Mouse (Mus musculus): ENCODE data around the gene Fnbp1l. TPM values are rescaled to one million over a fixed set of nuclear protein-coding genes. Genes with fewer than 3 reads are reported as not detected.

The Fnbp1l gene
- polyA plus RNA-seq, 1 experiment from 2014 or later = 23.0 TPM

DNA sequence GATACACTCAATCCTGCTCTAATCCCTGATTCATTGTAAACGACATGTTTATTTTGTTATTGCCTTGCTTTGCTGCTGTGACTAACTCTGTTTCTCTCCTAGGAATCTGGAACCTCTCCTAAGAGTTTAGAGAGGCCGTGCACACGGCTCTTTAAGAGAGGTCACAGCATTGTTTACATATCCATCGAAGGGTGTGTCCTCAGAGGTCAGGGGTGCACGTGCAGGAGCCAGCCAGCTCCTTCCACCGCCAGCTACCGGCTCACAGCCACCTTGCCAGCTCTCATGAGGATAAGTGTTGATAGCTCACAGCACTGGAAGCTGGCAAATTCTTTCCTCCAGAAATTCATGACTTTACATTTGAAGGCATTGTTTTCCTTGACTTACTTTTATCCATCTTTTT, 54.2 kb downstream of the Fnbp1l start:
- no peak overlapping the region for H3K9ac ChIP-seq
- no peak overlapping the region for H3K4me2 ChIP-seq
- no peaks in the 10 kb centered on the region for H3K27me3 ChIP-seq (replicated peaks)
- no peak overlapping the region for H3K4me3 ChIP-seq
- H3K4me1 ChIP-seq = peaks cover 6% of the 10 kb centered on the region
- peaks cover 29% of the 10 kb centered on the region for H3K36me3 ChIP-seq
- 19% methylated on average over 7 of the region's 7 CpGs for WGBS
- no peaks in the 10 kb centered on the region for H3K9me3 ChIP-seq
- no peak overlapping the region for H3K27ac ChIP-seq (replicated peaks)
- no peak for ATAC-seq (ENCODE audit: extremely low read depth, insufficient number of reproducible peaks, low FRiP score, low TSS enrichment)

GRCm38 (mm10) chr3:122557766-122558165, 61.7 kb downstream of the Fnbp1l start:
- WGBS = 69% methylated on average over 2 of the region's 2 CpGs
- Histone ChIP-seq H3K4me2 (no peak overlapping the region), H3K4me1 (no peaks in the 10 kb centered on the region), H3K4me3 (no peak overlapping the region), H3K9me3 (no peaks in the 10 kb centered on the region), H3K9ac (no peak overlapping the region), H3K27ac (replicated peaks) (no peak overlapping the region), H3K36me3 (peaks cover 16% of the 10 kb centered on the region), H3K27me3 (replicated peaks) (no peaks in the 10 kb centered on the region)
- no peak for ATAC-seq (ENCODE audit: extremely low read depth, insufficient number of reproducible peaks, low FRiP score, low TSS enrichment)

GRCm38 (mm10) chr3:122551174-122551573, 68.3 kb downstream of the Fnbp1l start:
- ATAC-seq (ENCODE audit: extremely low read depth, insufficient number of reproducible peaks, low FRiP score, low TSS enrichment) = no peak
- Histone ChIP-seq H3K9me3 (no peaks in the 10 kb centered on the region), H3K27ac (replicated peaks) (no peak overlapping the region), H3K27me3 (replicated peaks) (no peaks in the 10 kb centered on the region), H3K4me3 (no peak overlapping the region), H3K4me2 (no peak overlapping the region), H3K36me3 (peaks cover 29% of the 10 kb centered on the region), H3K4me1 (no peaks in the 10 kb centered on the region), H3K9ac (no peak overlapping the region)
- WGBS = 92% methylated on average over 3 of the region's 3 CpGs

DNA sequence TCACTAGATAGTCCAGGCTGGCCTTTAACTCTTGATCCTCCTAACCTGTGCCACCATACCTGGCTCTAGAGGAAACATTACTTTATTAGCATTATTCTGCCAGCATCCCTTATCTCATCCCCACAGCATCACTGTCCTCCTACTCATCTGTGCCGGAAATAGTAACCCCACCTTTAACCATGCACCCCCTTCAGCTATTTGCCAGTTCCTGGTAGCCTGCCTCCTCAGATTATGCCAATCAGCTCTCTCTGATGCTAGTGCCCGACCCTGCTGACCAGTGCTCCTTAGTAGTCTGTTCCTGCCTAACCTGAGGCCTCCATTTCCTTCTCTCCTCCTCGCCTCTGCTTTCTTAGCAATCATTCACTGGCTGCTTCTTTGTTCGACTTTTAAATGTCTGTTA, 72.0 kb downstream of the Fnbp1l start:
- peaks cover 62% of the 10 kb centered on the region for H3K36me3 ChIP-seq
- H3K27me3 ChIP-seq (replicated peaks) = no peaks in the 10 kb centered on the region
- no peaks in the 10 kb centered on the region for H3K4me1 ChIP-seq
- ATAC-seq (ENCODE audit: extremely low read depth, insufficient number of reproducible peaks, low FRiP score, low TSS enrichment) = no peak
- H3K9ac ChIP-seq = no peak overlapping the region
- WGBS = 61% methylated on average over 4 of the region's 4 CpGs
- H3K9me3 ChIP-seq = no peaks in the 10 kb centered on the region
- no peak overlapping the region for H3K27ac ChIP-seq (replicated peaks)
- no peak overlapping the region for H3K4me3 ChIP-seq
- no peak overlapping the region for H3K4me2 ChIP-seq

DNA sequence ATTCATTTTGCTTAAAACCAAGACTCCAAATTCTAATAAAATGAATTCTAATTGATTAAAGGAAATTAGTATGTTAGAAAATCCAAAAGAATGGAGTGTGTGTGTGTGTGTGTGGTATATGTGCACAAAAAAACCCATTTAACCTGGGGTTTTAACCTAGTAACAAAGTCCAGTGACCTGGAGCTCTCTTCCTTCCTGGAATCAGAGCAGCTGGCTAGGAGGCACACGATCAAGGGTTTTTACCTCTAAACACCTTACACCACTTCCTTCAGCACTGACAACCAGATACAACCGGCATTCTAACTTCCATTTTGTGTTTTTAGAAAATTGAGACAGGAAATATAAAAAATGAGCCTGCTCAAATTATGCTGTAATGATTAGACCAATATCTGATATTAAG, 74.2 kb downstream of the Fnbp1l start:
- H3K27ac ChIP-seq (replicated peaks) = no peak overlapping the region
- no peaks in the 10 kb centered on the region for H3K27me3 ChIP-seq (replicated peaks)
- no peak overlapping the region for H3K4me2 ChIP-seq
- no peak overlapping the region for H3K4me3 ChIP-seq
- no peak overlapping the region for H3K9ac ChIP-seq
- H3K36me3 ChIP-seq = peaks cover 83% of the 10 kb centered on the region
- 81% methylated on average over 2 of the region's 2 CpGs for WGBS
- ATAC-seq (ENCODE audit: extremely low read depth, insufficient number of reproducible peaks, low FRiP score, low TSS enrichment) = no peak
- peaks cover 8% of the 10 kb centered on the region; the same call in 1 of the 2 replicates for H3K4me1 ChIP-seq
- H3K9me3 ChIP-seq = no peaks in the 10 kb centered on the region

DNA sequence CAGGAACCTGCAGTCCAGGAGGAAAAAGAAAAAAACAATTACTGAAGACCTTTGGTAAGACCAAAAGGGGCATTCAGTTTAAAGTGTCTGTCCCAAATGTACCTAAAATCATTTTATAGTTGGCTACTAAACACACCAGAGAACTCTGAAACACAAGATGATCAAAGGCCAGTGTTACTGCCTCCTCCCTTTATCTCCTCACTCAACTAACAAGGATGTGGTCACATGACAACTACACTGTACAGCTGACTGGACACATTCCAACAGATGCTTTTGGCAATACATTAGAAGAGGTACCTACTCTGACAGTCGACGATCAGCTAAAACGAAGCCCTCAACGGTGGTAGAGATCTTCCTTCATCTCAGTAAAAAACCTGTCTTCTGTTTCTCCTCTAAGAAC, 78.6 kb downstream of the Fnbp1l start:
- no peak for ATAC-seq (ENCODE audit: extremely low read depth, insufficient number of reproducible peaks, low FRiP score, low TSS enrichment)
- no peaks in the 10 kb centered on the region for H3K9me3 ChIP-seq
- H3K9ac ChIP-seq = no peak overlapping the region
- peaks cover 92% of the 10 kb centered on the region for H3K36me3 ChIP-seq
- H3K4me2 ChIP-seq = no peak overlapping the region
- H3K4me3 ChIP-seq = no peak overlapping the region
- H3K27me3 ChIP-seq (replicated peaks) = no peaks in the 10 kb centered on the region
- H3K4me1 ChIP-seq = peaks cover 9% of the 10 kb centered on the region; the same call in 1 of the 2 replicates
- WGBS = 60% methylated on average over 4 of the region's 4 CpGs
- no peak overlapping the region for H3K27ac ChIP-seq (replicated peaks)

DNA sequence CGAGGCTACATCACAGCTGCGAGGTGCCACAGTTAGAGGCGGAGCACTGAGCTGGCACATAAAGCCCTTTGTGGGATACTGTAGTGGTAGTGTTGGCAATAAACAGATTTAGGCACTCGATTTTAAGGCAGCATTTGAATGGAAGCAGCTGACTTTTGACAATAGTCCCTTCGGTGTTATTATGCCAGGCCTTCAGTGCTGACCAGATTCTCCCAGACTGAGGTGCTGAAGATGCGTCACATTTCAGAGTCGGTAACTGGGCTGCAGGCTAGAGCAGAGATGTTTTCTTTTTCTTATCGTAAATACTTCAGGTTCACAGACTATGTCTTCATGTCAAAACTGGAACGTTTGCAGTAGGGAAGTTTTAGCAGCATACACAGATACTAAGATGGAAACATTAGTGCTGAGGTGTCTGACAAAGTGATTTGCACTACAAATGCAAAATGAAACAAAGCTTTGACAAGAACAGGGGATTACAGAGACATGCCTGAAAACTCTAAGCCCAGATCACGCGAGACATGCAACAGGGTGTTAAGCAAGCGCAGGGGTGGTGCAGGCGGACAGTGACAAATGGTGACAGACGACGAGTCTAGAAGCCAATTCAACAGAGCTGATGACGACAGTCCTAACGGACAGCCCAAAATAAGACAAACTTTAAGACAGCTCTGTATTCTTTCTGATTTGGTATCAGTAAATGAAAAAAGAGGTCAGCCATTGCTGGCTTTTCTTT, 79.4 kb downstream of the Fnbp1l start:
- Histone ChIP-seq H3K4me3 (no peak overlapping the region), H3K4me2 (no peak overlapping the region), H3K4me1 (peaks cover 9% of the 10 kb centered on the region; the same call in 1 of the 2 replicates), H3K27me3 (replicated peaks) (no peaks in the 10 kb centered on the region), H3K9me3 (no peaks in the 10 kb centered on the region), H3K36me3 (peaks cover 88% of the 10 kb centered on the region), H3K9ac (no peak overlapping the region), H3K27ac (replicated peaks) (no peak overlapping the region)
- WGBS = 73% methylated on average over 17 of the region's 17 CpGs
- ATAC-seq (ENCODE audit: extremely low read depth, insufficient number of reproducible peaks, low FRiP score, low TSS enrichment) = no peak

DNA sequence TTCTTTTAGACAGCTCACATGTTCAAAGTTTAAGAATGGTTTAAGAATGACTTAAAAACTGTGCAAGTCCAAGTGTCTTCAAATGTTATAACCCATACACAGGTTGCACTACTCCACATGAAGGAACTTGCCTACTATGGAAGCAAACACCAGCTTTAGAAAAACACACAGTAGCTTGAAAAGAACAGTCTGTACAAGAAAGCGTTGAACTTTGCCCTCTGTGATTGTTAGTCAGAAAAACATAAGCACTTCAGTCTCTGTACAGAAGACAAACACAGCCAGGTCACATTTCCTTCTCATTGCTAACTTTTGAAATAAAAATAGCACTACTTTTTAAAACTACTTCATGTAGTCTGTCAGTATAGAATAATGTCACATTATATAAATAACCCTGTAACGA, 80.7 kb downstream of the Fnbp1l start:
- 87% methylated on average over 2 of the region's 2 CpGs for WGBS
- no peak overlapping the region for H3K27ac ChIP-seq (replicated peaks)
- H3K4me3 ChIP-seq = no peak overlapping the region
- H3K9ac ChIP-seq = no peak overlapping the region
- H3K36me3 ChIP-seq = peaks cover 76% of the 10 kb centered on the region
- no peaks in the 10 kb centered on the region for H3K9me3 ChIP-seq
- ATAC-seq (ENCODE audit: extremely low read depth, insufficient number of reproducible peaks, low FRiP score, low TSS enrichment) = no peak
- peaks cover 9% of the 10 kb centered on the region; the same call in 1 of the 2 replicates for H3K4me1 ChIP-seq
- no peak overlapping the region for H3K4me2 ChIP-seq
- H3K27me3 ChIP-seq (replicated peaks) = no peaks in the 10 kb centered on the region

- WGBS = 65% methylated on average over 8 of the region's 8 CpGs
- Histone ChIP-seq H3K27ac (replicated peaks) (no peak overlapping the region), H3K27me3 (replicated peaks) (no peaks in the 10 kb centered on the region), H3K4me2 (no peak overlapping the region), H3K4me3 (no peak overlapping the region), H3K36me3 (peaks cover 50% of the 10 kb centered on the region), H3K9me3 (no peaks in the 10 kb centered on the region), H3K9ac (no peak overlapping the region), H3K4me1 (peaks cover 8% of the 10 kb centered on the region; the same call in 1 of the 2 replicates)
- ATAC-seq (ENCODE audit: extremely low read depth, insufficient number of reproducible peaks, low FRiP score, low TSS enrichment) = no peak
These were observed 83.4 kb downstream of the Fnbp1l start for GRCm38 (mm10) chr3:122535938-122536703.

DNA sequence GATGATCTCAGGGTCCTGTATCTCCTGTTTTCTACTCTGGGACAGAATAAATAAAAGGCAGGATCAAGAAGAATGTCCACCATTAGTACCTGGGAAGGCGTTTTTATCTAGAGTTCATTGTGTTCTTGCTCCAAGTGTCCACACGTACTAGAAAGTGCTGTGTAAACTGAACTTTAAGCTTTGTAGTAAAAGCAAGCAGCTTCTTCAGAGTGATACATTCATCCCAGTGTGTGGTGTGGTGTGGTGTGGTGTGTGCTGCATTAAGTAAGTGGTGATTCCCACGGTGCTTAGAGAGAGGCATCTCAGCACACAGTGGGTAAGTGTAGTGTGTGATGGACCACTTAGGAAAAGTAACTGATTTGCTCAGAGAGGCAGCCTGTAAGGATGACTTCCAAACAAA, 91.0 kb downstream of the Fnbp1l start:
- no peaks in the 10 kb centered on the region for H3K27me3 ChIP-seq (replicated peaks)
- peaks cover 8% of the 10 kb centered on the region; the same call in 1 of the 2 replicates for H3K36me3 ChIP-seq
- H3K9me3 ChIP-seq = no peaks in the 10 kb centered on the region
- H3K4me2 ChIP-seq = no peak overlapping the region
- H3K4me1 ChIP-seq = no peaks in the 10 kb centered on the region
- no peak overlapping the region for H3K27ac ChIP-seq (replicated peaks)
- WGBS = 73% methylated on average over 3 of the region's 3 CpGs
- no peak overlapping the region for H3K4me3 ChIP-seq
- no peak overlapping the region for H3K9ac ChIP-seq
- ATAC-seq (ENCODE audit: extremely low read depth, insufficient number of reproducible peaks, low FRiP score, low TSS enrichment) = no peak

- 47% methylated on average over 1 of the region's 1 CpGs for WGBS
- peaks cover 9% of the 10 kb centered on the region; the same call in 1 of the 2 replicates for H3K27me3 ChIP-seq (replicated peaks)
- H3K4me3 ChIP-seq = no peak overlapping the region
- no peak for ATAC-seq (ENCODE audit: extremely low read depth, insufficient number of reproducible peaks, low FRiP score, low TSS enrichment)
- no peaks in the 10 kb centered on the region for H3K9me3 ChIP-seq
- H3K9ac ChIP-seq = no peak overlapping the region
- no peak overlapping the region for H3K4me2 ChIP-seq
- no peak overlapping the region for H3K27ac ChIP-seq (replicated peaks)
- H3K36me3 ChIP-seq = 0 out of 2 replicates have a peak, but pooled peaks cover 10% of the 10 kb centered on the region
- peaks cover 31% of the 10 kb centered on the region for H3K4me1 ChIP-seq
These were observed 98.2 kb downstream of the Fnbp1l start for GRCm38 (mm10) chr3:122521294-122521693.

Data from heart, embryonic 13.5 days (tissue).